Mouse (Mus musculus): ENCODE data around the gene Mycbp. TPM values are rescaled to one million over a fixed set of nuclear protein-coding genes. Genes with fewer than 3 reads are reported as not detected.

Mycbp gene
- total RNA-seq (2021) = 10 to 100 TPM; 40.4 to 56.8 TPM
- long read RNA-seq, experiment 1, transcript Mycbp-201 (5 exons, 1,685 nt) = major isoform, 21 of 24 reads
- long read RNA-seq, experiment 1, partial matches to known transcripts = 1 of 24 reads
- long read RNA-seq, experiment 1, other reads (novel, unspliced or antisense) = 0 of 24 reads
- long read RNA-seq, experiment 2, transcript Mycbp-201 (5 exons, 1,685 nt) = major isoform, 56 of 75 reads
- long read RNA-seq, experiment 2, partial matches to known transcripts = 3 of 75 reads
- long read RNA-seq, experiment 2, other reads (novel, unspliced or antisense) = 6 of 75 reads

DNA sequence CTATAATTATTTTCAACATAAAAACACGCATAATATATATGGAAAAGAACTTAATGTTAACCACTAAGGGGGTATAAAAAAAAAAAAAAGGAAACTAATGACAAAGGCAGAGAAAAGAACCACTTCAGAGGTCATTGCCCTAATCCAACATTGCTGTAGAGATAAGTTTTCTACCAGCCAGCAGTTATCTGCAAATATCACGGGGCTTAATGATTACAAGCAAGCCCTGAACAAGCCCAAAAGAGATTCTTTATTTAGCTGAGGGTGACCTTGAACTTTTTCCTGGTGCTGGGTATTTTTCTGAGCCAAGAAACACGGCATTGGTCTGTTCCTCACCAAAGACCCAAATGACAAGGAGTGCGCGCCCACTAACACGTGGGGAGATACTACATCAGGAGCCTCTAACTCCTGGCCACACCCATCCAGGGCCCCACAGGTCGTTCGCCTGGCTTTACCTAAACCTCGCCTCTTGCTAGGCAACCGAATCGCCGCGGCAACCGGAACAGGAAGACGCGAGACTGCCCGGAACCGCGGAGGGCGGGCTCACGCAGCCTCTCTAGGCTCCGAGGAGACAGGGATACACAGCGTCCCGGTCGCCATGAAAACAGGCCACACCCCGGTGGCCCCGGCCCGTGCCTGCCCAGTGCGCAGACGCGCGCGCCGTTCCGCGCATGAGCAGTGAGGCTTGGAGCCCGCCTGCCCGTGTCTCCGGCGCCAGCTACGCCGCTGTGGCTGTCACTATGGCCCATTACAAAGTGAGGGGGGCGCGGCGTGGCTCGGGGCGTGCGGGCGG, at the start of gene Mycbp:
Mycbp (plus strand) TSS at position 500 of the 793 bp plus-strand sequence.
- DNase-seq (ENCODE audit: low spot score in 2 of 2) = peak; percentile 100

DNA sequence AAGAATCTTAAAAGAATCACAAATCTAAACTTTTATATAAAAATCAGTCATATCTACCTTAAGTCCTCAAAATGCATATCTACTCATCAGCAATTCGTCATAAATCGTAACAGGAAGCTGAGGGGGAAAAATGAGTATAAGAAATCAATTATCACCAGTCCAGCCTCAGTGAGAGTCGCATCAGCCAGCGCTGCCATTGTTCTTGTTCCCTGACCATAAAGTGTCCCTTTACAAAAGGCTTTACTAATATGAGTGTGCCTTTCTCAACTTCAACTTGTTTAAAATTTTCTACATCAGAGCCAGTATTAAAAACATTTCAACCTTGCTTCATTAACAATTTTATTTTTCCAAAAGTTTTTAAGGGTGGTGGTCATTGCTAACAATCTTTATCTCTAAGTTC, 47.7 kb upstream of the Mycbp start:
- no peak for DNase-seq (ENCODE audit: low spot score in 2 of 2)

DNA sequence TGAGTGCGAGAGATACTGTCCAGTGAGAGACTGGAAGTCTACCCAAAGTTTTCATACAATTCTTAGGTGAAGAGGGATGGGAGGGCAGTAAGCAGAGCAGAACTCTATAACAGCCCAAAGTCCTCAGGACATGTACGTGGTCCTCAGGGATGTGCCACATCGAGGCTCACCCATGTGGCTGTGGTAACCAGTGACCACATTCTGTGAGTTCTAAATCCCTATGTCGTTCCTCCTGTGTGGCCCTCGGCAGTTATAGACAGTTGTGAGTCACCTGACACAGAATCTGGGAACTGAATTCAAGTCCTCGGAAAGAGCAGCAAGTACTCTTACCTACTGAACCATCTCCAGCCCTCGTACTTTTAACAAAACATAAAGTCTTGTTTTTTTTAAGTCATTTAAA, 46.5 kb upstream of the Mycbp start:
- no peak for DNase-seq (ENCODE audit: low spot score in 2 of 2)

DNA sequence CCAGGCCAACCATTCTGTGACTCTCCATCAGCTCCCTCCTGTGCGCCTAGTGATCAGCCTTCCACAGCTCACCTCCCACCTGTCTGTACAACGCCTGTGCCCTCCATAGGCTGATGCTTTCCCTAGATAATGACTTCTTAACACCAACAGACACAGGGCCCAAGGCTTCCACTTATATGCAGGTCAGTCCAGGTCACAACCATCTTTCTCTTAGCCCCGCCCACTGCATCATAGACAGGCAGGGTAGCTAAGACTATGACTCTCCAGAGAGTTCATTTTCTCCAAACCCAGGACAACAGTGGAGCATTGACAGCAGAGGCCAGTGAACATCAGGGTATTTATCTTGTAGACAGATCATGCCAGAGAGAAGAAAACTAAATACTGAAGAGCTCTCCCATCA, 45.3 kb upstream of the Mycbp start, which contains the start of gene 4933427I04Rik:
4933427I04Rik (plus strand) TSS at position 301 of the 400 bp plus-strand sequence.
- no peak for DNase-seq (ENCODE audit: low spot score in 2 of 2)

DNA sequence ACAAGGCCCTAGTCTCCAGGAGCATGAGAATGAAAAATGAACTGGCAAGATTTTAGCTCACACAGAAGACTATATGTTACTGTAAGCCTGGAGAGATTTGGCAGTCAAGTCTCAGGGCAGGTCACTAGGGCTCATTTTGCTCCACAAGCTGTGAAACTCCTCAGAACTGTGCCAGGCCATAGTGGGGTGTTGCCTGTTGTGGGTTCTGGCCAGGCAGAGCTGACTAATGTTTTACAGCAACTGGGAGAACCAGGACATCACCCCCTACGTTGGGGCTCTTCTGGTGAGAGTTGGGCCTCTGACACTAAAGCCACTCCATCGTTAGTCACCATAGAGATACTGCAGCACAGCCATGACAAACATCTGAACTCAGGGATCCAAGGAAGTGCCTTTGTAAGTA, 44.8 kb upstream of the Mycbp start:
- DNase-seq (ENCODE audit: low spot score in 2 of 2) = no peak

DNA sequence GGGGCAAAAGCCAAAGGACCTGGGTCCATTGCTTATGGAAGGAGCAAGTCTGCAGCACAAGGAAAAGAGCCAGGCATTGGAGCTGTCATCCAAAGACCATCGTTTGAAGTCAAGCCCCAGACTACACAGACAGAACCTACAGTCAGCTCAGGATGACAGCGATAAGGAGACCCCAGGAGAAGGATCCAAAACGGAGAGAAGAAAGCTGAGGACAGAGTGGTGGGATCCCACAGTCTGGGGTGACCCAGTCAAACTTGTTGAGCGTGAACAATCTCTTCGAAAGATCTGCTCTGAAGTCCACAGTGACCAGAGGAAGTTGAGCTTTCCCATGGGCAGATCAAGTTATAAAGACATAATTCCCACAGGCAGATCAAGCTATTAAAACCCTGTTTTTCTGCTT, 44.0 kb upstream of the Mycbp start:
- no peak for DNase-seq (ENCODE audit: low spot score in 2 of 2)

- no peak for DNase-seq (ENCODE audit: low spot score in 2 of 2)
Measured at GRCm38 (mm10) chr4:123893726-123894125, 10.9 kb upstream of the Mycbp start.

GRCm38 (mm10) chr4:123894295-123894694, 10.3 kb upstream of the Mycbp start:
- DNase-seq (ENCODE audit: low spot score in 2 of 2) = no peak

GRCm38 (mm10) chr4:123898696-123899095, 5.9 kb upstream of the Mycbp start:
- peak; percentile 40 to 52 for DNase-seq (ENCODE audit: low spot score in 2 of 2)

GRCm38 (mm10) chr4:123903432-123903831, 1.2 kb upstream of the Mycbp start:
- no peak for DNase-seq (ENCODE audit: low spot score in 2 of 2)

GRCm38 (mm10) chr4:123905126-123905668, 565 bp downstream of the Mycbp start:
- no peak for DNase-seq (ENCODE audit: low spot score in 2 of 2)

- no peak for DNase-seq (ENCODE audit: low spot score in 2 of 2)
Measured at GRCm38 (mm10) chr4:123911503-123911902, 6.9 kb downstream of the Mycbp start.

- DNase-seq (ENCODE audit: low spot score in 2 of 2) = no peak
Measured at GRCm38 (mm10) chr4:123912431-123912830, 7.8 kb downstream of the Mycbp start.

- peak; percentile 100 for DNase-seq (ENCODE audit: low spot score in 2 of 2)
Measured at GRCm38 (mm10) chr4:123916748-123917547, 12.3 kb downstream of the Mycbp start, which contains the start of gene Rragc. Gene Rragc (plus strand): TSS chr4:123917446.

GRCm38 (mm10) chr4:123917548-123918140, 13.0 kb downstream of the Mycbp start, which contains the start of gene 4930535I16Rik:
Gene 4930535I16Rik (minus strand): TSS chr4:123918022.
- peak in 1 of 2 experiments; percentile 42 for DNase-seq (ENCODE audit: low spot score in 2 of 2)

- DNase-seq (ENCODE audit: low spot score in 2 of 2) = no peak
Measured at GRCm38 (mm10) chr4:123918851-123919250, 14.2 kb downstream of the Mycbp start.

GRCm38 (mm10) chr4:123921055-123921565, 16.5 kb downstream of the Mycbp start:
- no peak for DNase-seq (ENCODE audit: low spot score in 2 of 2)

GRCm38 (mm10) chr4:123927961-123928360, 23.3 kb downstream of the Mycbp start:
- no peak for DNase-seq (ENCODE audit: low spot score in 2 of 2)

- DNase-seq (ENCODE audit: low spot score in 2 of 2) = no peak
Measured at GRCm38 (mm10) chr4:123929994-123930393, 25.4 kb downstream of the Mycbp start.

GRCm38 (mm10) chr4:123934306-123934705, 29.7 kb downstream of the Mycbp start:
- no peak for DNase-seq (ENCODE audit: low spot score in 2 of 2)
